26 mouse cellular contexts compared by ENCODE assay signal in genomic region chr10:123577823-123578222, GRCm38 (mm10).
DNase-seq lines count a peak whose midpoint lies in the region; ATAC-seq and TF ChIP-seq lines count a peak whose summit lies in the region.
"Had no signal": no experiment of that assay in that cellular context is flagged by ENCODE, and none has a peak within 500 bp of the region (broad histone marks: within the 10 kb centered on the region; RNA-seq: fewer than 3 reads in every experiment).

No protein-coding gene starts in this region.

- no peaks in the 10 kb centered on the region for H3K36me3 ChIP-seq in forebrain, embryonic 14.5 days (ENCODE audit: control insufficient read depth, insufficient read depth, low read length)
- no peaks in the 10 kb centered on the region for H3K36me3 ChIP-seq in forebrain, embryonic 16.5 days (ENCODE audit: control insufficient read depth, insufficient read depth)
- H3K36me3 ChIP-seq in heart, embryonic 12.5 days, result no peaks in the 10 kb centered on the region
- H3K36me3 ChIP-seq: hindbrain, embryonic 10.5 days; limb, embryonic 12.5 days; liver, embryonic 12.5 days; midbrain, embryonic 10.5 days had no signal

- WGBS in forebrain, embryonic 14.5 days, result 27% methylated on average over 4 of the region's 4 CpGs
- WGBS in forebrain, embryonic 16.5 days, result 22% methylated on average over 4 of the region's 4 CpGs
- WGBS in heart, embryonic 12.5 days, result 75% methylated on average over 4 of the region's 4 CpGs

- H3K4me2 ChIP-seq in forebrain, embryonic 14.5 days (ENCODE audit: low read length), result no peak overlapping the region
- H3K4me2 ChIP-seq in forebrain, embryonic 16.5 days (ENCODE audit: low read length), result no peak overlapping the region
- H3K4me2 ChIP-seq in heart, embryonic 12.5 days, result no peak overlapping the region
- H3K4me2 ChIP-seq: heart, embryonic 11.5 days; limb, embryonic 12.5 days; liver, embryonic 12.5 days had no signal

- H3K9me3 ChIP-seq in forebrain, embryonic 14.5 days (replicated peaks; ENCODE audit: control insufficient read depth, low read length), result no peaks in the 10 kb centered on the region
- H3K9me3 ChIP-seq in forebrain, embryonic 16.5 days (ENCODE audit: control insufficient read depth, low read length), result no peaks in the 10 kb centered on the region
- H3K9me3 ChIP-seq in heart, embryonic 12.5 days (replicated peaks), result no peaks in the 10 kb centered on the region
- H3K9me3 ChIP-seq: hindbrain, embryonic 10.5 days; limb, embryonic 12.5 days; liver, embryonic 12.5 days; midbrain, embryonic 10.5 days had no signal

- no peaks in the 10 kb centered on the region for H3K27me3 ChIP-seq in forebrain, embryonic 14.5 days (replicated peaks; ENCODE audit: control insufficient read depth, insufficient read depth, low read length)
- H3K27me3 ChIP-seq in forebrain, embryonic 16.5 days (replicated peaks; ENCODE audit: control insufficient read depth, insufficient read depth, low read length), result no peaks in the 10 kb centered on the region
- H3K27me3 ChIP-seq in heart, embryonic 12.5 days (replicated peaks), result no peaks in the 10 kb centered on the region
- H3K27me3 ChIP-seq: limb, embryonic 12.5 days; liver, embryonic 12.5 days; Patski had no signal

- no peak overlapping the region for H3K4me3 ChIP-seq in forebrain, embryonic 14.5 days (ENCODE audit: low read depth, low read length)
- no peak overlapping the region for H3K4me3 ChIP-seq in forebrain, embryonic 16.5 days (replicated peaks; ENCODE audit: low read length)
- H3K4me3 ChIP-seq in layer of hippocampus, adult 2 months, result no peak overlapping the region
- H3K4me3 ChIP-seq in heart, embryonic 12.5 days, result no peak overlapping the region
- H3K4me3 ChIP-seq: hindbrain, embryonic 10.5 days; limb, embryonic 12.5 days; liver, embryonic 12.5 days; midbrain, embryonic 10.5 days had no signal

- ATAC-seq in forebrain, embryonic 14.5 days, result peak; percentile 67
- no peak for ATAC-seq in forebrain, embryonic 16.5 days
- ATAC-seq in heart, embryonic 12.5 days (ENCODE audit: insufficient number of reproducible peaks, low FRiP score), result no peak
- ATAC-seq: intestine, postnatal 0 days; liver, embryonic 12.5 days; Patski had no signal

- H3K27ac ChIP-seq in forebrain, embryonic 14.5 days (ENCODE audit: low read depth, low read length), result no peak overlapping the region
- no peak overlapping the region for H3K27ac ChIP-seq in forebrain, embryonic 16.5 days (ENCODE audit: low read length)
- H3K27ac ChIP-seq in layer of hippocampus, adult 2 months, result peak overlapping the region; percentile 66
- no peak overlapping the region for H3K27ac ChIP-seq in heart, embryonic 12.5 days (ENCODE audit: poor library complexity, severe bottlenecking)
- H3K27ac ChIP-seq: hindbrain, embryonic 10.5 days; limb, embryonic 12.5 days; liver, embryonic 12.5 days; midbrain, embryonic 10.5 days had no signal

- TF ChIP-seq CTCF in layer of hippocampus, adult 2 months (conservative IDR thresholded peaks at IDR 0.05), result no peak

- H3K9ac ChIP-seq in forebrain, embryonic 14.5 days (ENCODE audit: low read length), result no peak overlapping the region
- H3K9ac ChIP-seq in forebrain, embryonic 16.5 days (replicated peaks; ENCODE audit: low read depth, low read length), result no peak overlapping the region
- no peak overlapping the region for H3K9ac ChIP-seq in heart, embryonic 12.5 days
- H3K9ac ChIP-seq: limb, embryonic 12.5 days; liver, embryonic 12.5 days had no signal

- peak; percentile 23 for DNase-seq in forebrain, embryonic 14.5 days (ENCODE audit: low spot score)
- DNase-seq in layer of hippocampus, adult 2 months (ENCODE audit: low spot score in 2 of 2), result peak in 1 of 2 experiments; percentile 34
- DNase-seq in layer of hippocampus, adult 9-10 months (ENCODE audit: low spot score), result no peak
- DNase-seq in right cerebral cortex, adult 18-20 months, result peak; percentile 22
- no peak for DNase-seq in right cerebral cortex, postnatal 4 days
- DNase-seq in thymus, postnatal 0 days (ENCODE audit: low spot score), result no peak
- DNase-seq: adrenal gland, postnatal 36 days; cerebellum, adult 11-12 months; cerebellum, postnatal 10 days; gastrocnemius, postnatal 14 days; heart, adult 11 months; heart, postnatal 10 days; kidney, postnatal 36 days; lung, adult 18-20 months; lung, postnatal 10 days; right cerebral cortex, postnatal 25 days; thymus, postnatal 25 days had no signal

- no peaks in the 10 kb centered on the region for H3K4me1 ChIP-seq in forebrain, embryonic 14.5 days (ENCODE audit: control insufficient read depth, insufficient read depth, low read length)
- no peaks in the 10 kb centered on the region; the same call in 1 of the 2 replicates for H3K4me1 ChIP-seq in forebrain, embryonic 16.5 days (replicated peaks; ENCODE audit: control insufficient read depth, insufficient read depth, low read length)
- no peaks in the 10 kb centered on the region for H3K4me1 ChIP-seq in heart, embryonic 12.5 days (replicated peaks)
- H3K4me1 ChIP-seq: hindbrain, embryonic 10.5 days; liver, embryonic 12.5 days; midbrain, embryonic 10.5 days had no signal

Comparison
In these comparisons a context has a peak if more than half of its experiments do, and no peak if none do; other contexts are left out.
1. DNase-seq: peak in forebrain, embryonic 14.5 days (single experiment) and right cerebral cortex, adult 18-20 months (single experiment); none in layer of hippocampus, adult 9-10 months (single experiment), right cerebral cortex, postnatal 4 days (single experiment) and thymus, postnatal 0 days (single experiment).